Mouse (Mus musculus) MEL (cell line): Measurements from ENCODE around the gene Jam2. TPM values are rescaled to one million over a fixed set of nuclear protein-coding genes. Genes with fewer than 3 reads are reported as not detected.

Source experiments
- polyA plus RNA-seq, 2 experiments: library from polyadenylated mRNA; stranded (reverse) in 1 of 2; unstranded in 1 of 2; fragments of >175 nt in 1 of 2; fragments of >200 nt in 1 of 2; gene quantifications; 2 replicates each; pipeline versions ENCODE4 v1.2.1 to v1.2.4; 2012; ENCODE audit warnings: low replicate concordance in 2 of 2, low read depth in 1 of 2; ENCODE audit not compliant: insufficient read length in 2 of 2, insufficient read depth in 1 of 2, missing spikeins in 1 of 2
- total RNA-seq: library from RNA; depleted of rRNA; stranded (reverse); fragments of 300-350 nt; gene quantifications from 2 replicates; pipeline ENCODE4 v1.2.3, GENCODE M21; 2012; rRNA removed

The Jam2 gene
- total and polyA plus RNA-seq, 3 experiments, result 0.01 to 0.04 TPM; not detected in 1

Other genes with a start within 250 kb of the Jam2 start
- gene Mrpl39, start 38.4 kb upstream of the Jam2 start, total RNA-seq, result 48.6 and 50.9 TPM in 2 replicates
- gene Mrpl39, start 38.4 kb upstream of the Jam2 start, polyA plus RNA-seq, result 10 to 100 TPM in 1 of 2 experiments, not detected in 1; 48.3 TPM
- 29.2 and 34.7 TPM in 2 replicates for gene Gabpa, start 60.8 kb downstream of the Jam2 start, total RNA-seq
- gene Gabpa, start 60.8 kb downstream of the Jam2 start, polyA plus RNA-seq, result 10 to 100 TPM in 1 of 2 experiments, not detected in 1; 28.7 TPM
- gene Atp5j, start 61.5 kb downstream of the Jam2 start, total RNA-seq, result 178 and 191 TPM in 2 replicates
- gene Atp5j, start 61.5 kb downstream of the Jam2 start, polyA plus RNA-seq, result 100 to 1,000 TPM in 1 of 2 experiments, not detected in 1; 240 TPM